Mouse (Mus musculus) CD8-positive naive resting alpha-beta T cell, adult 2 months (primary cell): Measurements from ENCODE around the gene Exoc7.
"Not testable (repeated sequence)": the region's sequence is repeated elsewhere in the genome, so short reads cannot be mapped to it uniquely, and the experiment has no call there.

Experiments
- DNase-seq, 2 experiments: peaks; one replicate each; pipeline ENCODE4 v3.0.0; 2022; ENCODE audit warnings: low read depth in 2 of 2, low spot score in 2 of 2

Gene Exoc7

GRCm38 (mm10) chr11:116281671-116282070, 25.4 kb downstream of the Exoc7 start:
- DNase-seq: no peak

DNA sequence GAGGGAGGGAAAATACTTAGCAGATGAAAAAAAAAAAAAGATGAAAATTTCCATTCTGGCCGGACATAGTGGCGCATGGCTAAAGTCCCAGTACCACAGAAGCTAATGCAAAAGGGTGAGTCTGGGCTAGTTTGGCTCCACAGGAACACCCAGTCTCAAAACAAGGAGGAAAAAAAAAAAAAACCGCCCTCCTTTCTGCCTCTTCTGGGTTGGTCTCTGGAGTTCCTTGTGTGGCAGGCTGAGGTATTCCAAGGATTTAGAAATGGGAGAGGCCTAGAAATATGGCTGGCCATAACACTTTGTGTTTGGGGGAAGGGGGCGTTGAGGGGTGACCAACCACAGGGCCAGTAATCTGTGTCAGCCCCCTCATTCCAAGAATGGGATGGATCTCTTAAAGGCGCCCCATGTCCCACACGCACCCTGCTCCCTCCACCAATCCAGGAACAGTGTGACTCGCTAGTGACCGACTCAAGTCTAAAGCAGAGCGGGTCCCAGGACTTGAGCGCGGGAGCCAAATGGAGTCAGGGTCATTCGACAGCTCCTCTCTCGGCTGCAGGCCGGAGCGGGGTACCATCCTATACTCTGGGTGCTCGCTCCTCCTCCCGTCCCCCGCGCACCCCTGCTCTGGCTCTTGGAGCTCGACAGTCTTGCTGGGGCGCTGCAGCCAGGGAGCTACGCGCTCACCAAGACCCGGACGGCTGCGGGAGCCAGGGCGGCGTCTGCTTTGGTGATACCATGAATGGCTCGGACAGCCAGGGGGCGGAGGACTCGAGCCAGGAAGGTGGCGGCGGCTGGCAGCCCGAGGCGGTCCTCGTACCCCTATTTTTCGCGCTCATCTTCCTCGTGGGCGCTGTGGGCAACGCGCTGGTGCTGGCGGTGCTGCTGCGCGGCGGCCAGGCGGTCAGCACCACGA, 26.0 kb downstream of the Exoc7 start, which contains the start of gene Galr2:
Galr2 (plus strand) TSS at position 189 of the 913 bp plus-strand sequence.
- no peak for DNase-seq

GRCm38 (mm10) chr11:116277184-116277583, 29.8 kb downstream of the Exoc7 start:
- not testable (repeated sequence) for DNase-seq

- peak; percentile 83 to 88 for DNase-seq
These were observed 32.9 kb downstream of the Exoc7 start, which contains the start of gene Srp68 for GRCm38 (mm10) chr11:116274045-116274666. Gene Srp68, minus strand, starts transcription at chr11:116274217.

DNA sequence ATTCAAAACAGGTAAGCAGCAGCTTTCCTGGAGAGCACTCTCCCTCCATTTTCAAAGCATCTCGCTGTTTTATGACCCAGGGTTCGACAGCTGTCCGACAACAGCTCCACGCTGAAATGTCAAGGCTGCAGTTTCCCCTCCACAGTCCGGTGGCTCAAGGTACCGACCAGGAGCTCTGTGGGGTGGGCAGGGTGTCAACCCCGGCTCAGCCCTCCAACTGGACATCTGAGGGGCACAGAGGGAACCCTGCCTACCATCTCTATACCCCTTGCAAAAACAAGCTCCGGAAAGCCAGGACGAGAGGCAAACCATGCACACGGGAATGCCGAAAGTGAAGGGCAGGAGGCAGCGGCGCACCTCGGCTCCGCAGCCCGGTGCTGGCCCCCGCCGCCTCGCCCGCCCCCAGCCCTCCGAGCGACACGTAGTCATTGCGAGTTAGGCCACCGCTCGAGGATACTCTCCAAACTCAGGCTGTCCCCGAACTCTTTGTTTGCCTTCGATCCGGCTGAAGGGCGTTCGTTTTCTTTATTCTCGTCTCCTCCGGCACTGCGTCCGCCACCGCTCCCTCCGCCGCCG, 33.5 kb downstream of the Exoc7 start:
- no peak for DNase-seq

GRCm38 (mm10) chr11:116272589-116273468, 34.2 kb downstream of the Exoc7 start:
- DNase-seq: no peak

GRCm38 (mm10) chr11:116269560-116269959, 37.5 kb downstream of the Exoc7 start:
- DNase-seq: no peak

- no peak for DNase-seq
These were observed 38.7 kb downstream of the Exoc7 start for GRCm38 (mm10) chr11:116268313-116268712.

GRCm38 (mm10) chr11:116267637-116268036, 39.4 kb downstream of the Exoc7 start:
- no peak for DNase-seq

DNA sequence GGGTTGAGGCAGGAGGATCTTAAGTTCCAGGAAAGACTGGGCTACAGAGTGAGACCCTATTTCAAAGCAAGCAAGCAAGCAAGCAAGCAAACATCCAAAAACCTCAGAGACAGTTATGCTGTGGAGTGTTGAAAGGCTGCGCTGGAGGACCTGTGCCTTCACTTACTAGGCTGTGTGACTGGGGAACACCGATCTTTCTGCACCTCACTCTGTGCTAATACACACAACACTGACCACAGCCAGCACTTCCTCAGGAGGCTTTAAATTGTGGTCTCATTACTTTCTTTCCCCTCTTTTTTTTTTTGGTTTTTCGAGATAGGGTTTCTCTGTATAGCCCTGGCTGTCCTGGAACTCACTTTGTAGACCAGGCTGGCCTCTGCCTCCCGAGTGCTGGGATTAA, 41.2 kb downstream of the Exoc7 start:
- DNase-seq: no peak

GRCm38 (mm10) chr11:116265352-116265751, 41.7 kb downstream of the Exoc7 start:
- DNase-seq: no peak

- DNase-seq: no peak
These were observed 46.8 kb downstream of the Exoc7 start for GRCm38 (mm10) chr11:116260259-116260658.

DNA sequence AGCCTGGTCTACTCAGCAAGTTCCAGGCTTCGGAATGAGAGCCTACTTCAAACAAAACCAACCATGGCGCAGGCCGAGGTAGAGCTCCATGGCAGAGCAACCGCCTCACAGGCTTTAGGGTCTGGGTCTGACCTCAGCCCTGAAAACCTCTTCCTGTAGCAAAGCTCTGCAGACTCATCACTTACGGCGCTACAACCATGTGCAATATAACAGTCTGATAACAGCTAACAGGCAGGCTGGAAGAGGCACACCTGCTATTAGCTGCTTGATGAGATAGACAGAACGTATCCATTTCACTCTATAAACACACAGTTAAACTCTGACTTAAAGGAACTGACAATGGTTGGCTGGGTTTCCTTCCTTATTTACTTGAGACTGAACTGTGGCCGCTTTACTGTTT, 47.6 kb downstream of the Exoc7 start:
- DNase-seq: no peak

GRCm38 (mm10) chr11:116255982-116256675, 50.9 kb downstream of the Exoc7 start:
- no peak for DNase-seq

- no peak for DNase-seq
These were observed 51.7 kb downstream of the Exoc7 start for GRCm38 (mm10) chr11:116255090-116255981.

DNA sequence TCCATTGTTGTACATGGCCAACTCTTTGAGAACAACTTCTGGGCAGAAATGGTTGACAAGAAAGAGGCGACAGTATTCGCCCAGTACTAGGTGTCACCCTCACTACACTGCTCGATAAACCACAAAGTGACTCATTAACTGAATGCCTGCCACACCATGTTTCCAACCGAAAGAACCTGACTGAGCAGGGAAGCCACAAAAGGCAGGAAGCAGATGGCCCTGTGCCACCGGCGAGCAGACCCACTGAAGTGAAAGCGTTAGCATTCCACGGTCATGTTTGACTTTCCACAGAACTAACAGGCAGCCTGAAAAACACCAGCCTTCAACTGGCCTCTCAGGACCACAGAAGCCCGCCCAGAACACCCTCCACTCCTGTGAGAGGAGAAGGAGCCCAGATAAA, 52.4 kb downstream of the Exoc7 start:
- no peak for DNase-seq

DNA sequence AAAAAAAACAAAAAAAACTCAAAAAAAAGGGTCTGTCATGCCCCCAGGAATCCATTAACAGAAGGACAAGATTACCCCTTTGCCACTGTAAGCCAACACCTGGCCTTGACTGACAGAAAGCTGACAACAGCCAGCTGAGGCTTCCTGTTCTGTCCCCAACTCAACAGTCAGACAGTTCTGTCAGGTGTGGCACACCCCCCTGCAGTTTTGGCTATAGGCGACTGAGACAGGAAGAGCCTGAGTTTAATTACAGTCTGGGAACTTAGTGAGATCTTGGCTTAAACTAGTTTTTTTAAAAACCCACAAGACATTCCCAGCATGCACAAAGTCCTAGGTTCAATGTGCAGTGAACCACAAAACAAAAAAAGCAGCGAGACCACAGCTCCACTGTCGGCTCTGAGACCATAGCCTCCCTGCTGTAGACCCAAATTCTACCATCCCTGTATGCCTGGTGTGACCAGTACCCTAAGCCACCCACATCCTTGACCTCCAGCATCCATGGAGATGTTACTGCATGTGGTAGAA, 53.9 kb downstream of the Exoc7 start:
- DNase-seq: no peak

DNA sequence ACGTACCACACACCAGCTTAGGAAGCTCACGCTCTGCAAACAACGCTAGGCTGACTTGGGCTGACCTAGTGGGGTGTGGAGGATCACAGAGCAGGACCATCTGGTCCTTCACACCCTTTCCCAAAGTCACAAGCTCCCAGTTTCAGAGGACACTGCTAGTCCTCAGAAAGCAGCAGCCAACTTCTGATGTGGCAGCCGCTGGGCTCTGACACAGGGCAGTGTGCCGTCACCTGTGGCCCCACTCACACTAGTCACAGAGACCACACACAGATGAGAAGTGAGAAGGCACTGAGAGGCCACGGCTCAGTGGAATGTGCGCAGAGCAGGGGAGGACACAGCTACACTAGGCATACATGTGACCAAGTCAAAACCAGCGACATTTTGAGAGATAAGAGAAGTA, 56.1 kb downstream of the Exoc7 start:
- no peak for DNase-seq
